Mouse (Mus musculus): ENCODE measurements around the gene Ptpn9. TPM values are rescaled to one million over a fixed set of nuclear protein-coding genes. Genes with fewer than 3 reads are reported as not detected.

Gene Ptpn9
- total RNA-seq (2023): 10 to 100 TPM; 17.1 to 17.8 TPM

GRCm38 (mm10) chr9:56994286-56995197 is at the start of gene Ptpn9:
Gene Ptpn9 (plus strand): TSS chr9:56994923.

GRCm38 (mm10) chr9:56950414-56951400 is 44.0 kb upstream of the Ptpn9 start, which contains the start of gene Snupn:
Gene Snupn (plus strand): TSS chr9:56950878.

GRCm38 (mm10) chr9:57071801-57072351 is 77.2 kb downstream of the Ptpn9 start, which contains the start of gene Sin3a:
Gene Sin3a (plus strand): TSS chr9:57072040.

Other genes starting within 250 kb of the Ptpn9 start
- gene Lingo1, start 198.5 kb upstream of the Ptpn9 start, total RNA-seq (2023): not detected
- gene Odf3l1, start 130.2 kb upstream of the Ptpn9 start, total RNA-seq (2023): not detected
- gene Cspg4, start 129.9 kb upstream of the Ptpn9 start, total RNA-seq (2023): not detected
- 1 to 10 TPM; 2.1 to 3.0 TPM for gene Snx33, start 66.6 kb upstream of the Ptpn9 start, total RNA-seq (2023)
- 10 to 100 TPM; 32.2 to 35.7 TPM for gene Imp3, start 57.4 kb upstream of the Ptpn9 start, total RNA-seq (2023)
- gene Snupn, start 44.0 kb upstream of the Ptpn9 start, total RNA-seq (2023): 1 to 10 TPM; 2.2 TPM
- 10 to 100 TPM; 77.0 to 90.0 TPM for gene Sin3a, start 77.1 kb downstream of the Ptpn9 start, total RNA-seq (2023)
- 10 to 100 TPM; 66.3 to 67.8 TPM for gene Man2c1, start 135.8 kb downstream of the Ptpn9 start, total RNA-seq (2023)
- 1 to 10 TPM; 3.2 to 3.6 TPM for gene Neil1, start 153.4 kb downstream of the Ptpn9 start, total RNA-seq (2023)
- 10 to 100 TPM; 49.3 to 66.0 TPM for gene Commd4, start 163.4 kb downstream of the Ptpn9 start, total RNA-seq (2023)
- gene Trcg1, start 241.6 kb downstream of the Ptpn9 start, total RNA-seq (2023): not detected